Mouse (Mus musculus): ENCODE data around the gene Cdh5.
"Not testable (repeated sequence)": the region's sequence is repeated elsewhere in the genome, so short reads cannot be mapped to it uniquely, and the experiment has no call there.

Gene Cdh5

GRCm38 (mm10) chr8:104090993-104091900 is 10.2 kb upstream of the Cdh5 start:
- not testable (repeated sequence) for DNase-seq (ENCODE audit: low spot score)

- DNase-seq (ENCODE audit: low spot score), result no peak
These were observed 8.1 kb upstream of the Cdh5 start for GRCm38 (mm10) chr8:104093336-104093735.

- no peak for DNase-seq (ENCODE audit: low spot score)
These were observed 5.8 kb upstream of the Cdh5 start for GRCm38 (mm10) chr8:104095595-104095994.

GRCm38 (mm10) chr8:104096644-104097043 is 4.8 kb upstream of the Cdh5 start:
- DNase-seq (ENCODE audit: low spot score), result no peak

GRCm38 (mm10) chr8:104098671-104099346 is 2.6 kb upstream of the Cdh5 start:
- DNase-seq (ENCODE audit: low spot score), result no peak

- no peak for DNase-seq (ENCODE audit: low spot score)
These were observed 1.9 kb upstream of the Cdh5 start for GRCm38 (mm10) chr8:104099347-104100099.

GRCm38 (mm10) chr8:104100724-104101123 is 701 bp upstream of the Cdh5 start:
- not testable (repeated sequence) for DNase-seq (ENCODE audit: low spot score)

- no peak for DNase-seq (ENCODE audit: low spot score)
These were observed 2.0 kb downstream of the Cdh5 start for GRCm38 (mm10) chr8:104103462-104103861.

GRCm38 (mm10) chr8:104105768-104106167 is 4.3 kb downstream of the Cdh5 start:
- no peak for DNase-seq (ENCODE audit: low spot score)

GRCm38 (mm10) chr8:104106276-104106946 is 5.0 kb downstream of the Cdh5 start:
- DNase-seq (ENCODE audit: low spot score), result no peak

GRCm38 (mm10) chr8:104107111-104107510 is 5.7 kb downstream of the Cdh5 start:
- no peak for DNase-seq (ENCODE audit: low spot score)

GRCm38 (mm10) chr8:104108048-104108447 is 6.6 kb downstream of the Cdh5 start:
- DNase-seq (ENCODE audit: low spot score), result no peak

- DNase-seq (ENCODE audit: low spot score), result no peak
These were observed 9.2 kb downstream of the Cdh5 start for GRCm38 (mm10) chr8:104110498-104111134.

- DNase-seq (ENCODE audit: low spot score), result no peak
These were observed 20.4 kb downstream of the Cdh5 start for GRCm38 (mm10) chr8:104121640-104122416.

GRCm38 (mm10) chr8:104123080-104123657 is 21.7 kb downstream of the Cdh5 start:
- DNase-seq (ENCODE audit: low spot score), result no peak

GRCm38 (mm10) chr8:104124534-104124933 is 23.1 kb downstream of the Cdh5 start:
- no peak for DNase-seq (ENCODE audit: low spot score)

GRCm38 (mm10) chr8:104127160-104127883 is 25.9 kb downstream of the Cdh5 start:
- DNase-seq (ENCODE audit: low spot score), result no peak

- DNase-seq (ENCODE audit: low spot score), result no peak
These were observed 29.5 kb downstream of the Cdh5 start for GRCm38 (mm10) chr8:104130916-104131315.

GRCm38 (mm10) chr8:104131414-104131975 is 30.1 kb downstream of the Cdh5 start:
- DNase-seq (ENCODE audit: low spot score), result no peak

Data from MN1 (cell line).